Mouse (Mus musculus) liver, adult 2 months (tissue): ENCODE results near the gene Gm5460. TPM values are rescaled to one million over a fixed set of nuclear protein-coding genes. Genes with fewer than 3 reads are reported as not detected.
A peak's percentile ranks its signal among the peaks of the same experiment; 100 is the strongest.

Experiments used
- DNase-seq: peaks from one replicate; pipeline ENCODE4 v3.0.0-alpha.2; 2011; ENCODE audit warnings: low read depth, low spot score; ENCODE audit errors: extremely low read depth
- H3K27ac ChIP-seq: fragments of 200-500 bp; replicated peaks from 2 replicates; pipeline ENCODE4 v1.5.1; 2012; ENCODE audit warnings: low read depth, mild to moderate bottlenecking, control low read depth, inconsistent platforms, low read length; ENCODE audit not compliant: insufficient read depth
- H3K27me3 ChIP-seq: fragments of 200-500 bp; 2 replicates; pipeline ENCODE4 v1.6.1; 2012; ENCODE audit warnings: mild to moderate bottlenecking, moderate library complexity, low read length, inconsistent platforms; ENCODE audit not compliant: control insufficient read depth, insufficient read depth
- H3K36me3 ChIP-seq: fragments of 200-500 bp; 2 replicates; pipeline ENCODE4 v1.6.1; 2012; ENCODE audit warnings: low read length, inconsistent platforms; ENCODE audit not compliant: control insufficient read depth, insufficient read depth
- H3K4me1 ChIP-seq: fragments of 200-500 bp; 2 replicates; pipeline ENCODE4 v1.6.1; 2011; ENCODE audit warnings: low read length; ENCODE audit not compliant: control insufficient read depth, insufficient read depth
- H3K4me3 ChIP-seq: fragments of 200-500 bp; 2 replicates; pipeline ENCODE4 v1.5.1; 2011; ENCODE audit warnings: low read depth, mild to moderate bottlenecking, control low read depth, low read length, moderate library complexity; ENCODE audit not compliant: insufficient read depth
- H3K79me2 ChIP-seq: fragments of 200-500 bp; 2 replicates; pipeline ENCODE4 v1.6.1; 2012; ENCODE audit warnings: inconsistent platforms, mild to moderate bottlenecking, low read length, moderate library complexity; ENCODE audit not compliant: control insufficient read depth, insufficient read depth
- H3K9ac ChIP-seq: fragments of 200-500 bp; 2 replicates; pipeline ENCODE4 v1.6.1; 2012; ENCODE audit warnings: low read depth, mild to moderate bottlenecking, control low read depth, inconsistent platforms, low read length
- CTCF ChIP-seq: fragments of 200-500 bp; IDR thresholded peaks from 2 replicates; pipeline ENCODE4 v1.5.1; 2011; ENCODE audit warnings: low read depth, low read length, control low read depth
- POLR2A ChIP-seq: fragments of 200-500 bp; IDR thresholded peaks from 2 replicates; pipeline ENCODE4 v1.6.1; 2011; ENCODE audit warnings: low read length, control low read depth; ENCODE audit not compliant: insufficient read depth; ENCODE audit errors: extremely low read depth
- WGBS: fragments of 180-500 bp; shearing (Covaris S2); methylation state at CpG from one replicate; pipeline ENCODE4 v1.1.7; 2018; 5-methylcytosine and 5-hydroxymethylcytosine counted together
- polyA plus RNA-seq: library from polyadenylated mRNA; depleted of rRNA; stranded (reverse); fragments of >200 nt; gene quantifications from 2 replicates; pipeline ENCODE4 v1.2.3, GENCODE M21; 2012
- total RNA-seq: library from RNA; depleted of rRNA; stranded (reverse); fragments of >200 nt; gene quantifications from 2 replicates; pipeline ENCODE4 v1.2.3, GENCODE M21; 2014

Gm5460 gene
- total and polyA plus RNA-seq, 2 experiments, result not detected

DNA sequence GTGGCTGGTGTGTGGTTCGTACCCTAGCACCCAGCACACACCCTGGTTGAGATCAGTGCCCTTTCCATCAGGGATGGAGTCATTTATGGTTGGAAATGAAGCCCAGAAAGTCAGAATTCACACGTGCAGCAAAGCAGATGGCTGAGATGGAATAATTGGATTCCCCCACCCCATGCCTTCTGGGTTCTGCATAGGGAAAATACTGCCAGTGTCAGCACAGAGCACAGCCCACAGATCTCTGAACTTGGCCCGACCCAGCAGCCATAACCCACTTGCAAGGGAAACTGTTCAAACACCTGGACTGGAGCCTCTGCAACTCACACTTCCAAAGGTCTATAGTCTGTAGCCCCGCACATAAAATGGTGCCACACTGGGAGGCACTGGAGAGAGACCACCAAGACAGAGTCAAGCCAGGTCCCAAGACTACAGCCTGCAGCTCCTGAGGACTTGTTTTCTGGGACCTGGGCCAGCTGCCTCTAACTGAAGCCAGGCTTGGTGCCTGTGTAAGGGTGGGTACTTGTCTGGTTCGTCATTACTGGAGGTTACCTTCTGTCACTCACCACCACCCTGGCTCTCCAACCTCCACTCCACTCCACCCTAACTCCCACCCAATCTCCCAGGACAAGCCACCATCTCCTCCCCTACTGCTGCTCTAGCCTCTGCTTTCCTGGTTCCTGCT is 33.7 kb downstream of the Gm5460 start:
- Histone ChIP-seq H3K79me2 (no peaks in the 10 kb centered on the region), H3K9ac (no peak overlapping the region), H3K36me3 (no peaks in the 10 kb centered on the region), H3K4me1 (no peaks in the 10 kb centered on the region), H3K27me3 (no peaks in the 10 kb centered on the region), H3K4me3 (no peak overlapping the region), H3K27ac (no peak overlapping the region)
- no peak for TF ChIP-seq POLR2A
- no peak for TF ChIP-seq CTCF
- DNase-seq, result no peak
- WGBS, result 74% methylated on average over 5 of the region's 5 CpGs

DNA sequence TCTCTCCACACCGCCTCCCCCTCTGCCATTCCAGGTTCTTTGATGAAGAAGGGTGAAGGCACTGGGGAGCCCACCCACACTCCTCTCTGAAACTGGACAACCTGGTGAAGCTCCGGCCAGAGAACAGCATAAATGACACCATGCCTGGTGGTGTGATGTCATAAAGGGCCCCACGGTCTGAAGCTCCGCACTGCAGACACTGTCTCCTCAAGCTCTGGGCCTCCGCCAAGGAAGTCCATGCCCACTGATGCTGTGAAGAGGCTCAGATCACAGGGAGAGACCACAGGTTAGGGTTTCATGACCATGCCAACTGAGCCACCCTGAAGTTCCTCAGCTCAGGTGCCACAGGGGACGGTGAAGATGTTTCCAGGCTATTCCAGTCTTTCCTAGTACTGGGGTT is 36.0 kb downstream of the Gm5460 start, which contains the start of gene Antxrl:
Gene Antxrl, plus strand, starts transcription at position 192 of the 400 bp plus-strand sequence.
- H3K4me1 ChIP-seq, result no peaks in the 10 kb centered on the region
- no peaks in the 10 kb centered on the region for H3K36me3 ChIP-seq
- no peak for DNase-seq
- TF ChIP-seq CTCF (no peak), POLR2A (no peak)
- H3K27ac ChIP-seq, result no peak within 1 kb of the TSS
- no peaks in the 10 kb centered on the region for H3K27me3 ChIP-seq
- no peak within 1 kb of the TSS for H3K9ac ChIP-seq
- no peak within 1 kb of the TSS for H3K4me3 ChIP-seq
- H3K79me2 ChIP-seq, result no peaks in the 10 kb centered on the region
- 88% methylated on average over 6 of the region's 6 CpGs for WGBS

DNA sequence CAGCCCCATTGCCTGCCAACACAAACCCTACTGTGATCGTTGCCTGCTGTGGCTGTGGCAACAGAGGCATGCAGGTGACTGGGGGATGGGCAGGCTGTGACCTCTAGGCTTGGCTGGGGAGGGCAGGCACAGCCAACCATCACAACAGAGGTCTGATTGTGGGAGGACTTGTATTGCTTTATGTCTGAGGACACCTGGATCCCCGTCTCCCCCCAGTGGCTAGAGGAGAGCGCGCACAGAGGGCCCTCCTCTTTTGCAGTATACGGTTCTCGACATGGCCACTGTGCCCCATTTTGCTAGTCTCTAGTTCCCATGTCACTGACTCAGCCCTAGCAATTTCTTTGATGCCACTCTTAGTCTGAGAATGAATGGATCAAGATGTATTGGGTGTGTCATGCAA is 55.1 kb downstream of the Gm5460 start:
- Histone ChIP-seq H3K36me3 (no peaks in the 10 kb centered on the region), H3K79me2 (no peaks in the 10 kb centered on the region), H3K27me3 (no peaks in the 10 kb centered on the region), H3K4me1 (no peaks in the 10 kb centered on the region), H3K27ac (no peak overlapping the region), H3K4me3 (no peak overlapping the region), H3K9ac (no peak overlapping the region)
- TF ChIP-seq POLR2A (no peak), CTCF (no peak)
- DNase-seq, result no peak
- WGBS, result 76% methylated on average over 6 of the region's 6 CpGs

DNA sequence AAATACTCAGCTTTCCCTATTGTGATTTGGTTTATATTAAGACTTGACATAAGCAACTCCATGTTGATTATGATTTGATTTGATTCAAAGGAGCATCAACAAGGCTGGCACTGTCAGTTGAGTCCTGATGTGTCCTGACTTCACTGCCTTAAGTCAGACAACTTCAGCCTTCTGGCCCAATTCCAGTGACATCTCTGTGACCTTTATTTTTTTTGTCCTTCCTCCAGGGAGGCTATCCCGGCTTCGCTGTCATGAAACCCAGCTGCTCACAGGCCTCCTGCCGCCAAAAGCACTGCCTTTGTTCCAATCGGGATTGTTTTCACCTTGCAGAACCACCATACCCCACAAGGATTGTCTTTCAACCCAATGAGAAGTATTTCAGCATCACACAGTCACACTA is 58.8 kb downstream of the Gm5460 start:
- H3K27me3 ChIP-seq, result no peaks in the 10 kb centered on the region
- no peak overlapping the region for H3K4me3 ChIP-seq
- TF ChIP-seq POLR2A (no peak), CTCF (no peak)
- H3K4me1 ChIP-seq, result no peaks in the 10 kb centered on the region
- H3K79me2 ChIP-seq, result no peaks in the 10 kb centered on the region
- no peak overlapping the region for H3K27ac ChIP-seq
- no peak for DNase-seq
- no peak overlapping the region for H3K9ac ChIP-seq
- no peaks in the 10 kb centered on the region for H3K36me3 ChIP-seq
- WGBS, result 60% methylated on average over 4 of the region's 4 CpGs

DNA sequence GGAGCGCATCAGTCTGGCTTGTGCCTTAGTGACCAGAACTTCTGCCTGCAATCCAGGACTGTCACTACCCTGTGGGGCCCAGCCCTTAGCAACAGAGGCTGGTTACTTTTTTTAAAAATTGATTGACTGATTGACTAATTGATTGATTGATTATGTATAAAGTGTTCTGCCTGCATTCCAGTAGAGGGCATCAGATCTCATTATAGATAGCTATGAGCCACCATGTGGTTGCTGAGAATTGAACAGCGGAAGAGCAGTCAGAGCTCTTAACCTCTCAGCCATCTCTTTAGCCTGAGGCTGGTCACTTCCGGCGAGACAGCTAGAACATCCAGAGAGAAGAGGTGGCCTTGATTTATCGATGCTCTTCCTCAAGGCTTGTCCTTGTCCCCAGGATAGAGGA is 60.7 kb downstream of the Gm5460 start:
- H3K4me3 ChIP-seq, result no peak overlapping the region
- TF ChIP-seq POLR2A, result no peak
- no peaks in the 10 kb centered on the region for H3K36me3 ChIP-seq
- 74% methylated on average over 5 of the region's 5 CpGs for WGBS
- no peaks in the 10 kb centered on the region for H3K27me3 ChIP-seq
- no peaks in the 10 kb centered on the region for H3K79me2 ChIP-seq
- no peaks in the 10 kb centered on the region for H3K4me1 ChIP-seq
- no peak overlapping the region for H3K9ac ChIP-seq
- no peak for DNase-seq
- H3K27ac ChIP-seq, result no peak overlapping the region

DNA sequence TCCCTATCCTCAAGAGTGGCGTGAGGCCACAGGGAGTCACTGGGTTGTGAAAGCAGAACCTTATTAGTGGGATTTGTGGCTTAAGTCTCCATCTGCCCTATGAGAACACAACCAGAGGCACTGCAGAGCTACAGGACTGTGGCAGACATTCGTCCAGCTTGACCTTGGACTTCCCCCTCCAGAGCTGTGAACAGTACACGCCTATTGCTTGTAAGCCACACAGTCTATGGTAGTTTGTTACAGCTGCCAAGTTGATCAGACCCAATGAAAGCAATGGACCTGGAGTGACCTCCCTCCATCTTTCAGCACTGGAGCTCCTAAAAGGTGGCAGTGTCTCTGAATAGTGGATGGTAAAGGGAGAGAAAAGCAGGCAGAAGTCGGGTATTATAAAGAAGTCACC is 61.7 kb downstream of the Gm5460 start:
- TF ChIP-seq CTCF (no peak), POLR2A (no peak)

More for the DNA sequence above, 61.7 kb downstream of the Gm5460 start:
- Histone ChIP-seq H3K4me3 (no peak overlapping the region), H3K9ac (no peak overlapping the region), H3K27ac (no peak overlapping the region), H3K4me1 (no peaks in the 10 kb centered on the region), H3K27me3 (no peaks in the 10 kb centered on the region), H3K36me3 (no peaks in the 10 kb centered on the region), H3K79me2 (no peaks in the 10 kb centered on the region)
- peak; percentile 53 for DNase-seq
- 40% methylated on average over 4 of the region's 4 CpGs for WGBS
